Mouse (Mus musculus): ENCODE results near the gene C1ql1. TPM values are rescaled to one million over a fixed set of nuclear protein-coding genes. Genes with fewer than 3 reads are reported as not detected.

Gene C1ql1
- total RNA-seq, 2 experiments from 2014 or later: not detected

DNA sequence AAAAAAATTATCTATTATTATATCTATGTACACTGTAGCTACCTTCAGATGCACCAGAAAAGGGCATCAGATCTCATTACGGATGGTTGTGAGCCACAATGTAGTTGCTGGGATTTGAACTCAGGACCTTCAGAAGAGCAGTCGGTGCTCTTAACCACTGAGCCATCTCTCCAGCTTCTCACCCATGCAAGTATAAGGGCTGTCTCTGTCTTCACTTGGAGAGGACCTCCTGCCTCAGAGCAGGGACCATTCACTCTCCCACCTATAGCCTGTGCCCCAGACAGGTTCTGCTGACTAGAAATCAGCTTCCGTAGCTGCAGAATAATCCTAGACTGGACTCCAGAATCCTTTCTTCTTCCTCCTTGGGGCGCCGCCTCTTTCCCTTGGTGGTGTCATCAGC is 44.4 kb downstream of the C1ql1 start:
- no peak for DNase-seq (ENCODE audit: low spot score)

DNA sequence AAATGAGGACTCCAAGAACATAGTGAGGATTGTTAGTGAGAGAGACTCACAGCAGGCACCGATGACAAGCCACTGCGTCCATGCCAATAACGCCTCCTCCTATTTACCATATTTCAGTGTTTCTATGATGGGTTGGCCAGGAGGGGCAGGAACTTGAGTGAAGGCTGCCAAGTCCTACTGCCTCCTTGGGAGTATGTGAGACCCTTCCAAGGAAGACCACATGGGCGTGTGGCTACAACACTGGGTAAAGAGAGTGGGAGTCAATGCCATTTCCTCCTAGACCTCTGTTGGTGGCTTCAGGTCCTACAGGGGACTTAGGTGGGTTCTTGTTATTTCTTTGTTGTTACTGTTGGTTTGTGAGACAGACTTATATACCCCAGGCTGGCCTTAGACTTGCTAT is 45.3 kb downstream of the C1ql1 start:
- no peak for DNase-seq (ENCODE audit: low spot score)

DNA sequence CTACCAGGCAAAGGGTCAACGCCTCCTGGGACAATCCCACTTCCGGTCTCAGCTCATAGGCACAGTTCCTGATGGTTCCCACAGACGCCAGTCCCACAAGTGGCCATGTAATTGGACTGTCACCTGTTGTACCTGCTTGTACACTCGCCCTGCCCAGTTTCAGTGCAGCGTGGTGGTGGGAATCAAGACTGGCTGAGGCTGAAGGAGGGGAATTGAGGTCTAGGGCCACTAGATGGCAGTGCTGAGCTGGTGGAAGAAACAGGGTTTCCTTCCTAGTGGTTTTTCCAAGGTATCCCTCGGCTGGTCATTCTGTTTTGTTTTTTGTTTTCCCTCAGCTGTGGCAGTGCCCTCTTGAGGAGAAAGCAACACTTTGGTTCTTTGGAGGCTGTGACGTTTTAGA is 45.7 kb downstream of the C1ql1 start, which contains the start of gene Gfap:
Gfap (minus strand) TSS at position 150 of the 400 bp plus-strand sequence.
- peak; percentile 79 for DNase-seq (ENCODE audit: low spot score)

DNA sequence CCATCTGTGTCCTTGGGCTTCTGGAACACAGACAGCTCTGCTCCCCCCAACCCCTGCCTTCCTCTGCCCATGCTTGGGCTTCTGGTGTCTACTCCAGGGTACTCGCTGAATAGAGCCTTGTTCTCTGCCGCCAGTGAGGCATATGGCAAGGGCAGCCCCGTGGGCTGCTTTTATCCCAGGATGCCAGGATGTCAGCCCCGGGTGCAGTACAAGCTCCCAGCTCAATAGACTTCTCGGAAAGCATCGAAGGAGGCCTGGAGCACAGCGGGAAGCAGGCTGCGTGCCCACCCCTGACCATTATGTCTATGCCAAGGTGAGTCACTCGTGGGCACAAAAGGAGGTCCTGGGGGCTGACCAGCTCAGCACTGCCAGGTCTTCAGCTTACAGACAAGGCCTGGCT is 48.1 kb downstream of the C1ql1 start:
- DNase-seq (ENCODE audit: low spot score): no peak

DNA sequence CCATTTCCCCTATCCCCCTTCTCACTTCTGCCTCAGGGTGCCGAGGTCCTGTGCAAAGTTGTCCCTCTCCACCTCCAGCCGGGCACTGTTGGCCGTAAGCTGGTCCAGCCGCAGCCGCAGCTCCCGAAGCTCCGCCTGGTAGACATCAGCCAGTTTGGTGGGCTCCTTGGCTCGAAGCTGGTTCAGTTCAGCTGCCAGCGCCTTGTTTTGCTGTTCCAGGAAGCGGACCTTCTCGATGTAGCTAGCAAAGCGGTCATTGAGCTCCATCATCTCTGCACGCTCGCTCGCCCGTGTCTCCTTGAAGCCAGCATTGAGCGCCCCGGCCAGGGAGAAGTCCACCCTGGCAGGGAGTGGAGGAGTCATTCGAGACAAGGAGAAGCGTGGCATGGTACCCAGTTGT is 49.8 kb downstream of the C1ql1 start:
- DNase-seq (ENCODE audit: low spot score): no peak

DNA sequence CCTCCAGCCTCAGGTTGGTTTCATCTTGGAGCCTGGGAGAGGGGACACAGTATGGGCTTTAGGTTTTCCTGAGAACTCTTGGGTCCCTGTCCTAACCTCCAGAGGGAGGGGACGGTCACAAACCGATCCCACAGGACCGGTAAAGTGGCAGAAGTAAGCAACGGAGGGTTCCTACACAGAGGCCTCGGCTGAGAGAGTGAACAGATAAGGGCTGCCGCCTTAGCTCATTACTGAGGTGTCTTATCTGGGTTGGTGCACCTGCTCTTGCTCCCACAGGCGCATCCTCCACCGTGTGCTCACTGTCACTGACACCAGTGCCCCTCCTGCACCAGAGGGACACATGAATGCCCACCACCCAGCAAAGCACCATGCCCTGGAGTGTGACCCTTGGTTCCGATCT is 50.7 kb downstream of the C1ql1 start:
- no peak for DNase-seq (ENCODE audit: low spot score)

DNA sequence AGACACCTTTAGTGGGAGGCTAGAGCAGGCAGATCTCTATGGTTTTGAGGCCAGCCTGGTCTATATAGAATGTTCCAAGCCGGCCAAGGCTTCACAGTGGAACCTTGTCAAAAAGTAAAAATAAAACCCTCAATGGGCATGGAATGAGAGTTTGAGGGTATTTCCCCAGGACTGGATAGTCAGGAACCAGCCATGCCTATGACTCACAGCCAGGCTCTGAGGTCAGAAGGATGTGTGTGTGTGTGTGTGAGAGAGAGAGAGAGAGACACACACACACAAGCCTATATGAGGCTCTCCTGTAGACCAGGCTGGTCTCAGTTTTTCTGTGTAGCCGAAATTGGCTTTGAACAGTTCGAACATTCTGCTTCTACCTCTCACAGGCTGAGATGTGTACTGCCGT is 51.8 kb downstream of the C1ql1 start:
- DNase-seq (ENCODE audit: low spot score): no peak

DNA sequence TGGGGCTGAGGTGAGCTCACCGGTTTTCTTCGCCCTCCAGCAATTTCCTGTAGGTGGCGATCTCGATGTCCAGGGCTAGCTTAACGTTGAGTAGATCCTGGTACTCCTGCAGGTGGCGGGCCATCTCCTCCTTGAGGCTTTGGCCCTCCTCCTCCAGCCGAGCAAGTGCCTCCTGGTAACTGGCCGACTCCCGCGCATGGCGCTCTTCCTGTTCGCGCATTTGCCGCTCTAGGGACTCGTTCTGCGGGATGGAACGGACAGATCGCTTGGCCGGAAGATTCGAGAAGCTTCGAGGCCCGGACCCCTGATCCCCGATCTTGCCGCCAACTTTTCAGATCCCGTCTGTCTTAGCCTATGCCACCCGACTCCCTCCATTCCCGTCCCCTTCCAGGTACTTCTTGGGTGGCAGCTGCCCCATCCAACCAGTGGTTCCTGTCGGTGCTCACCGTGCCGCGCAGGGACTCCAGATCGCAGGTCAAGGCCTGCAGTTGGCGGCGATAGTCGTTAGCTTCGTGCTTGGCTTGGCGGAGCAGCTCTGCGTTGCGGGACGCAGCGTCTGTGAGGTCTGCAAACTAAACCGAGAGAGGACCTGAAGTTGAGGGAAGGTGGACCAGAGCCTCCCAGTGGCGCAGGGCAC is 53.4 kb downstream of the C1ql1 start:
- DNase-seq (ENCODE audit: low spot score): peak; percentile 64

DNA sequence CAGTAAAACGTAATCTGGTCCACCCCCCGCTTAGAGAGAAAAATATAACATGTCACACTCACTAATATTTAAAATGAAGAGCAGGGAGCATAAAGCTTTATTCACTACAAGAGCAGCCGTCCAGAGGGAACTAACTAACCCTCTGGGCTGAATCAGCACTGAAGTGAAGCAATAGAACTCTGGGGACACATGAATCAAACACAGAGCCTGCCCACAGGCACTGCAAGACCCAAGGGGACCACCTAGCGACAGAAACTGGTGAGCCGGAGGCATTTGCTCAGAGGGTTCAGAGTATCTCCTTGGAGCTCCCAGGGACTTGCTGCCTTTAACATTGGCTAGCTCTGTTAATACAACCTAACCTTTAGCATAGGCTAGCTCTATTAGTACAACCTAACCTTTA is 56.4 kb downstream of the C1ql1 start:
- DNase-seq (ENCODE audit: low spot score): no peak

Other genes starting within 250 kb of the C1ql1 start
- 10 to 100 TPM; 74.4 to 79.7 TPM for gene Ccdc43, start 248.9 kb downstream of the C1ql1 start, total RNA-seq (2021)
- gene Adam11, start 185.2 kb downstream of the C1ql1 start, total RNA-seq (2021): under 1 TPM; 0.31 to 0.41 TPM
- 1 to 10 TPM; 3.7 to 4.6 TPM for gene Gjc1, start 127.0 kb downstream of the C1ql1 start, total RNA-seq (2021)
- gene Higd1b, start 110.8 kb downstream of the C1ql1 start, total RNA-seq (2021): 1 to 10 TPM; 2.4 to 3.1 TPM
- 10 to 100 TPM; 24.5 to 24.7 TPM for gene Eftud2, start 65.7 kb downstream of the C1ql1 start, total RNA-seq (2021)
- not detected for gene Ccdc103, start 65.5 kb downstream of the C1ql1 start, total RNA-seq (2021)
- not detected for gene Fam187a, start 61.5 kb downstream of the C1ql1 start, total RNA-seq (2021)
- not detected for gene Gfap, start 45.8 kb downstream of the C1ql1 start, total RNA-seq (2021)
- gene Kif18b, start 21.6 kb downstream of the C1ql1 start, total RNA-seq (2021): not detected
- gene Nmt1, start 81.5 kb upstream of the C1ql1 start, total RNA-seq (2021): 10 to 100 TPM; 48.5 to 48.7 TPM
- gene Dcakd, start 81.6 kb upstream of the C1ql1 start, total RNA-seq (2021): 10 to 100 TPM; 15.2 to 20.3 TPM
- 1 to 10 TPM; 6.9 to 9.4 TPM for gene Plcd3, start 155.0 kb upstream of the C1ql1 start, total RNA-seq (2021)
- gene Acbd4, start 155.0 kb upstream of the C1ql1 start, total RNA-seq (2021): 10 to 100 TPM; 36.1 to 38.9 TPM
- 10 to 100 TPM; 23.3 to 23.6 TPM for gene Hexim1, start 169.5 kb upstream of the C1ql1 start, total RNA-seq (2021)
- 1 to 10 TPM; 3.3 to 4.4 TPM for gene Hexim2, start 185.7 kb upstream of the C1ql1 start, total RNA-seq (2021)
- 1 to 10 TPM; 5.1 to 8.1 TPM for gene Fmnl1, start 224.4 kb upstream of the C1ql1 start, total RNA-seq (2021)

All from gastrocnemius, adult 18-20 months (tissue).